Mouse (Mus musculus) ovary, adult 2 months (tissue): ENCODE data around the gene Otop2. TPM values are rescaled to one million over a fixed set of nuclear protein-coding genes. Genes with fewer than 3 reads are reported as not detected.

Experiments
- polyA plus RNA-seq: library from polyadenylated mRNA; depleted of rRNA; stranded (reverse); fragments of >200 nt; gene quantifications from 2 replicates; pipeline ENCODE4 v1.2.3, GENCODE M21; 2012; rRNA removed

The Otop2 gene
- 0.07 and 0.10 TPM in 2 replicates for polyA plus RNA-seq

DNA sequence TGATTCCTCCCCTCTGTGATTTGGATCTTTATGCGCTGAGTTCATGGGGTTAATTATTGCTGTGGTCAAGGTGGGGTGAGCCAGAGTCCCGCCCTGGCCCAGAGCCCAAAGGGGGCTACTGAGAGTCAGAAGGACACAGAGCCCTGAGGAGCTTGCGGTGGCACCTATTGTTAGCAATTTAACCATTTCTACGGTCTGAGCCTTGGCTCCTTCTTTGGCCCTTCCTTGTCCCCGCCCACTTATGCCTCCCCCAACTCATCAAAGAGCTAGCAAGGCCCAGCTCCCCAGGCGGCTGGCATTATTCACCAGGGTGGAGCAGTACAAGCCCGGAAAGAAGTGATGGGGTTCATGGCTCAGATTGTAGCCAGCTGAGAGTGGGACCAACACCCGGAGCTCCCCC, at the start of gene Otop2:
Otop2 (plus strand) TSS at position 301 of the 400 bp plus-strand sequence.

DNA sequence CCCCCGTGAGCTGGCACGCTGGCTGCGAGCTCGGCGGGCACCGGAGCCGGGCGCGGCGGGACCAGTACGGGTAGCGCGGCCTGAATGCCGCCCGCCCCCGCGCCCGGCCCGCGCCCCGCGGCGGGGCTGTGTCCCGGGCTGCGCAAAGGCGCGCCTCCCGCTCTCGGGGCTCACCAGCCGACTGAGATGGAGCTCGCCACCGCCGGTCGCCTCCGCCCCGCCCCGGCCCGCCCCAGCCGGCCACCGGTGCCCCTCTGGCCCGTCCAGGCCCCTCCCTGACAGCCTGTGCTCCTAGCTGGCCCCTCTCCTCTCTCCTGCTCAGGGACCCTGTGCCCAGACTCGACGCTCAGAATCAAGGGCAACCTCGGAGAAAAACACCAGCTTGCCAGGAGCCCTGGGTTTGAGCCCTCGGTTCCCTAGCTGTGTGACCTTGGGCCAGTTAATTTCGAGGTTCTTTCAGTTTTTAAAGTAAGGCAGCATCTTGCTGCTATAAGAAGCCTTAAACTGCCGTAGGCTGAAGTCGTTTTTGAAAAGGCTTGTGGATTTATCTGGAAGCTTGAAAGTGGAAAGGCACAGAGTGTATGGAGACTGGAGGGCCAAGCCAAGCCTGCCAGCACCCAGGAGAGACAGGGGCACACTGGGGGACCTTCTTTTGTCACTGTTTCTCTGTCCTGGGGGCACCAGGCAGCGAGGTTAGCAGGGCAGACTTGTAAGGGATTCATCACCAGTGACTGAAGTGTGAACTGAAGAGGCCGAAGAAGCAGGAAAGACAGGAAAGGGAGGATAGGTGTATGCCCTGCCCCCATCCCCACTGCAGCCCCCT, 39.7 kb upstream of the Otop2 start, which contains the start of gene Grin2c:
Grin2c (minus strand) TSS at position 183 of the 823 bp plus-strand sequence.

DNA sequence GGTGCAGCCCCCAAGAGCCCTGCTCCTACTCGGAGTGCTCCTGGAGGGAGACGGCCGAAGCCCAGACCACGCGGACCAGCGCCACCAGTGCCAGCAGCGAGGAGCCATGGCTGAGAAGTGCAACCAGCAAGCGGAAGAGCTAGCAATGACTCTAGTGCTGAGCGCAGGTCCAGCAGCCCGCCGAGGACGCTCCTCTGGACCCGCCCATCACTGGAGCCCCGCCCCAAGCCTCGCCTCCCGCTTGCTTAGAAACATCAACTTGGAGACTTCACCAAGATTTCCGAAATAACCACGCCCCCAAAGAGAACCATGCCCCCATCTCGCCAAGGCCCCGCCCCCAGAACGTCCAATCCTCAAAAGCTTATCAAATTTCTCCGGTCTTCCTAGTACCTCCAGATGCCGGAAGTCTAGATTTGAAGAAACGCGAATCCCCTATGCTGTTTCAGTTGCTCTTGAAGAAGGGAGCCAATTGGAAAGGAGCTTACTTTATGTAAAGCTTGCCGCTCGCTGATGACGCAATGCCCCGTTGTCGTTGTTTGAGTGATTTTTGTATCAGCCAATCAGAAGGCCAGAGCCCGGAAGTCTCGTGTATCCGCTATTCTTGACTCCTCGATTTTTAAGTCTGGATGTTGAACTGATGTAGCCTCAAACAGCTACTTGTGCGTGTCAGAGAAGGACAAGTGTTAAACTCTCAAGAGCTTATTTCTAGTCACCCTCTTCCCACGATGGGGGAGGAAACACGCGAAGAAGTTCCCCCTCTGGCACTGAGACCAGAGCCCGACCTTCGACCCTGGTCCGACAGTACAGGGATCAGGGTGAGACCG, 30.0 kb upstream of the Otop2 start, which contains the start of gene Fdxr:
Fdxr (minus strand) TSS at position 271 of the 824 bp plus-strand sequence.

DNA sequence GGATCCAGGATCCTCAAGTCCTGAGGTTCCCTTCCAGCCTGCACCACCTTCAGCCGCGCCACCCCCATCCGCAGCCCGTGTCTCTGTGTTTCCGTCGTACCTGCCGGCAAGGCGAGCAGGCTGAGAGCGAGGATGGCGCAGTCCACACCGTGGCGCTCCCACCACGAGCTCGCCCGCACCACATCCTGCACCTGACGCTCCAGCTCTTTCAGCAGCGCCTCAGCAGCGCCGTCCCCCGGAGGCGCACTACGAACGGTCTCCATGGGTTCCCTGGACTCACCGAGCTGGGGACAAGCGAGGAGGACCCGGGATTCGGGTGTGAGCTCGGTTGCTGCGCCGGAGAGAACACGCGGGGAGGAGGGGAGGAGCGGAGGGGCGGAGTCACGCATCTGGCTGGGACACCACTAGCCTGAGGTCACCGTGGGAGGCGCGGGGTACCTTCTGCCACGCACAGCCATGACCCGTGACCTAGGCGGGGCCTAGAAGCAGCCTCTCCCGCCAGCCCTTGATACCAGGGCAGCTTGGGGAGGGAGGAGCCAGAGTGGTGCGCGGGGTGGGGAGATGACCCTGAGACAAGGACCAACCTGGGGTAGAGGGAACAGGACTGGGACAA, 9.6 kb upstream of the Otop2 start, which contains the start of gene Fads6:
Fads6 (minus strand) TSS at position 450 of the 613 bp plus-strand sequence.

DNA sequence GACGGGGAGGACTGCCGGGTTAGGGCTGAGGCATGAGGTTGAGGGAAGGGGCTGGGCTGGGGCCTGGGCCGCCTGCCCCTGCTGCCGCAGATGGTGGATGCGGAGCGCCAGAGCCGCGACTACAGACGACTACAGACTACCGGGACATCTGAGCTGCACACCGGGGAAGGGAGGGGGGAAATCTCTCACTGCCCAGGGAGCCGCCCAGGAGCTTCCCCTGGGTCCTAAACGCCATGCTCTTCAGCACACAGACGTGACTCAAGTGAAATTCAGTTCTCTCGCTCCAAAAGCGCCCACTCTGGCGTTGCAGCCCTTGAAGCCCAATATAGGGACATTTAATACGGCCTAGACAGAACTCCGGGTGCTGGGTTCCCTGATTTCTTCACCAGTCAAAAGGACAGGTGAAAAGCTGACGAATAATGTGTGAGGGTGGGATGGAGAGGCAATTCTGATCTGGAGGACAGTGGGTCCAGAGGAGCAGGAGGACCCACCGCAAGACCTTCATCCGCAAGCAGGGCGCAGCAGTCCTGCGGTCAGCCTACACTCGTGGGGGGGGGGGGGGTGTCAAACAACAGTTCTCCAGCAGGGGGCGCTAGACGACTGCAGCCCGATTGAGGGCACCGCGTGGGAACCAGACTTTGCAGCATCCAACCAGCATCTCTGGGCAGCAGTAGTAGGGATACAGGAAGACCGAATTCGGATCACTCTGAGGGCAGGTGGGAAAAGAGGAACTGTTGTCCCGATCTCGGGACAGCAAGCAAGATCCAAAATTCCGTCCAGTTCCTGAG, 15.1 kb downstream of the Otop2 start, which contains the start of gene Ush1g:
Ush1g (minus strand) TSS at position 136 of the 788 bp plus-strand sequence.

DNA sequence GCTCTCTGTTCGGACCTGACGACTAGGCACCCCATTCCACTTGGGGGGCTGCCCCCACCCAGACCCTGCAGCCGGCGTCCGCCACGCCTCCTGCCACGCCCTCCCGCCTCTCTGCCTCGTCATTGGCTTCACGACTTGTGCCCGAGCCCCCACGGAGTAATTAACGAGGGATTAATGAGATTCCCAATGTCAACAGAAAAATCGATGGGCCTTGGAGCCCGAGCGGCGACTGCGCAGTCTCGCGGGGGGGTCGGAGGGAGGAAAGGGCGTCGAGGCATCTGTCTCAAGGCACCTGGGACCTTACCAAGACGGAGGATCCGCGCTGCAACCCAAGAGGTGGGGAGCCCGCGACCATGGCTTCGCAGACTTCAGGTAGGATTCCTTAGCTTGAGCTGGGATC, 27.6 kb downstream of the Otop2 start, which contains the start of gene Otop3:
Otop3 (plus strand) TSS at position 201 of the 400 bp plus-strand sequence.

DNA sequence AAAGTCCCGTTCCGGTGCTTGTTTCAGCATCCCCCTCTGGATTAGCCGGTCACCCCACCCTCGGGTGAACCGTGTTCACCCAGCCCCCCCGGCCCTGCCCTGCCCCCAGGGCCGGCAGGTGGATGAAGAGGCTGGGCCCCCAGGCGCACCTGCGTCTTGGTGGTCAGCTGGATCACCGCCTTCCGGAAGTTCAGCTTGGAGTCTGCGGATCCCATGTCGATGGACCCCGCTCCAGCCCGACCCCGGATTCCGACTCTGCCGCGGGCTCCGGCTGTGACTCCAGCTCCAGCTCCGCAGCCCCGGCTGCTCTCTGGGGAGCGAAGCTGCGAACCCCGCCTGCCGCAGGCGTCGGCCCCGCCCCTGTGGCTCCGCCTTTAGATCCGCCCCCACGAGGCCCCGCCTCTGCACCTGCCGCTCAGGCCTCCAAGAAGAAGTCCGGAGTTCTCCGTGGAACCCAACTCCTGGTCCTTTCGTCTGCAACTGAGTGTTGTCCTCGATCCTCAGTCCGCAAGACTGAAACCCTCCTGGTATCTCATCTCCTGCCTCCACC, 60.5 kb downstream of the Otop2 start, which contains the start of gene Hid1:
Hid1 (minus strand) TSS at position 362 of the 550 bp plus-strand sequence.

Other genes with a start within 250 kb of the Otop2 start
- gene Cd300e, start 245.0 kb upstream of the Otop2 start, polyA plus RNA-seq: 0.25 and 0.31 TPM in 2 replicates
- gene Rab37, start 215.7 kb upstream of the Otop2 start, polyA plus RNA-seq: 2.0 and 2.7 TPM in 2 replicates
- gene Cd300lf, start 173.2 kb upstream of the Otop2 start, polyA plus RNA-seq: 1.3 and 1.5 TPM in 2 replicates
- gene Slc9a3r1, start 143.8 kb upstream of the Otop2 start, polyA plus RNA-seq: 62.3 and 69.3 TPM in 2 replicates
- 25.3 and 25.6 TPM in 2 replicates for gene Tmem104, start 119.7 kb upstream of the Otop2 start, polyA plus RNA-seq
- gene Nat9, start 119.3 kb upstream of the Otop2 start, polyA plus RNA-seq: 40.2 and 52.1 TPM in 2 replicates
- 14.8 and 16.5 TPM in 2 replicates for gene Grin2c, start 39.9 kb upstream of the Otop2 start, polyA plus RNA-seq
- gene Fdxr, start 30.1 kb upstream of the Otop2 start, polyA plus RNA-seq: 341 and 408 TPM in 2 replicates
- gene Fads6, start 9.5 kb upstream of the Otop2 start, polyA plus RNA-seq: 45.9 and 48.3 TPM in 2 replicates
- gene Ush1g, start 14.9 kb downstream of the Otop2 start, polyA plus RNA-seq: 9.8 and 10.6 TPM in 2 replicates
- gene Otop3, start 27.6 kb downstream of the Otop2 start, polyA plus RNA-seq: not detected in 2 replicates
- gene Hid1, start 60.6 kb downstream of the Otop2 start, polyA plus RNA-seq: 20.6 and 25.5 TPM in 2 replicates
- gene Cdr2l, start 74.8 kb downstream of the Otop2 start, polyA plus RNA-seq: 38.3 and 39.4 TPM in 2 replicates
- 82.6 and 93.1 TPM in 2 replicates for gene Mrpl58, start 96.6 kb downstream of the Otop2 start, polyA plus RNA-seq
- gene Atp5h, start 112.8 kb downstream of the Otop2 start, polyA plus RNA-seq: 25.6 and 65.5 TPM in 2 replicates
- gene Kctd2, start 113.0 kb downstream of the Otop2 start, polyA plus RNA-seq: 37.4 and 39.1 TPM in 2 replicates
- 0.94 and 1.3 TPM in 2 replicates for gene Trim80, start 133.4 kb downstream of the Otop2 start, polyA plus RNA-seq
- gene Slc16a5, start 155.3 kb downstream of the Otop2 start, polyA plus RNA-seq: 0.41 and 0.72 TPM in 2 replicates
- 11.9 and 15.6 TPM in 2 replicates for gene Armc7, start 168.5 kb downstream of the Otop2 start, polyA plus RNA-seq
- 67.3 and 81.9 TPM in 2 replicates for gene Nt5c, start 184.7 kb downstream of the Otop2 start, polyA plus RNA-seq
- 203 and 234 TPM in 2 replicates for gene Jpt1, start 207.2 kb downstream of the Otop2 start, polyA plus RNA-seq
- gene Sumo2, start 229.1 kb downstream of the Otop2 start, polyA plus RNA-seq: 22.0 and 29.5 TPM in 2 replicates